12 mouse cellular contexts compared by ENCODE assay signal in the genomic region with DNA sequence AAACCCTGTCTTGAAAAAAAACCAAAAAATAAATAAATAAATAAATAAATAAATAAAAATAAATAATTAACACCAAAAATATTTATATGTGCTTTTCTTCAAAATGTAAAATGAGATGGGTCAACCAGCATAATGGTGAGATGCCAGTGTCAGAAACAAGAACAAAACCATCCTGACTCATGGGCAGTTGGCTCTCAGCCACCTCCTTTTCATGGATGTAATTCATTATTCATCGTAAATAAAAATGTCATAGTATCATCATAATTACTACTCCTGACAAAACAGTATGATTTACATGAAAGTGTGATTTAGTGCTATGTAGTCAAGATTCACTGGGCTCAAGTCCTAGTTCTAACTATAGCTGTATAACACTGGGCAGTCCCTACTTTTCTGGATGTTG.
"Had no signal": no experiment of that assay in that cellular context is flagged by ENCODE, and none has a peak within 500 bp of the region (broad histone marks: within the 10 kb centered on the region; RNA-seq: fewer than 3 reads in every experiment).

No protein-coding gene starts in this region.

- DNase-seq: retina, postnatal 1 day; right cerebral cortex, adult 18-20 months; right cerebral cortex, postnatal 14 days; right cerebral cortex, postnatal 25 days; right cerebral cortex, postnatal 4 days; spleen, adult 18-20 months; thymus, adult 18-20 months; thymus, adult 2 months; thymus, postnatal 14 days; thymus, postnatal 25 days; thymus, postnatal 36 days; thymus, postnatal 4 days had no signal
